Mouse (Mus musculus) liver, adult 2 months (tissue): ENCODE results near the gene Col15a1. TPM values are rescaled to one million over a fixed set of nuclear protein-coding genes. Genes with fewer than 3 reads are reported as not detected.

Experiments
- DNase-seq: peaks from one replicate; pipeline ENCODE4 v3.0.0-alpha.2; 2011; ENCODE audit warnings: low read depth, low spot score; ENCODE audit errors: extremely low read depth
- H3K27ac ChIP-seq: fragments of 200-500 bp; replicated peaks from 2 replicates; pipeline ENCODE4 v1.5.1; 2012; ENCODE audit warnings: low read depth, mild to moderate bottlenecking, control low read depth, inconsistent platforms, low read length; ENCODE audit not compliant: insufficient read depth
- H3K27me3 ChIP-seq: fragments of 200-500 bp; 2 replicates; pipeline ENCODE4 v1.6.1; 2012; ENCODE audit warnings: mild to moderate bottlenecking, moderate library complexity, low read length, inconsistent platforms; ENCODE audit not compliant: control insufficient read depth, insufficient read depth
- H3K36me3 ChIP-seq: fragments of 200-500 bp; 2 replicates; pipeline ENCODE4 v1.6.1; 2012; ENCODE audit warnings: low read length, inconsistent platforms; ENCODE audit not compliant: control insufficient read depth, insufficient read depth
- H3K4me1 ChIP-seq: fragments of 200-500 bp; 2 replicates; pipeline ENCODE4 v1.6.1; 2011; ENCODE audit warnings: low read length; ENCODE audit not compliant: control insufficient read depth, insufficient read depth
- H3K4me3 ChIP-seq: fragments of 200-500 bp; 2 replicates; pipeline ENCODE4 v1.5.1; 2011; ENCODE audit warnings: low read depth, mild to moderate bottlenecking, control low read depth, low read length, moderate library complexity; ENCODE audit not compliant: insufficient read depth
- H3K79me2 ChIP-seq: fragments of 200-500 bp; 2 replicates; pipeline ENCODE4 v1.6.1; 2012; ENCODE audit warnings: inconsistent platforms, mild to moderate bottlenecking, low read length, moderate library complexity; ENCODE audit not compliant: control insufficient read depth, insufficient read depth
- H3K9ac ChIP-seq: fragments of 200-500 bp; 2 replicates; pipeline ENCODE4 v1.6.1; 2012; ENCODE audit warnings: low read depth, mild to moderate bottlenecking, control low read depth, inconsistent platforms, low read length
- CTCF ChIP-seq: fragments of 200-500 bp; IDR thresholded peaks from 2 replicates; pipeline ENCODE4 v1.5.1; 2011; ENCODE audit warnings: low read depth, low read length, control low read depth
- POLR2A ChIP-seq: fragments of 200-500 bp; IDR thresholded peaks from 2 replicates; pipeline ENCODE4 v1.6.1; 2011; ENCODE audit warnings: low read length, control low read depth; ENCODE audit not compliant: insufficient read depth; ENCODE audit errors: extremely low read depth
- WGBS: fragments of 180-500 bp; shearing (Covaris S2); methylation state at CpG from one replicate; pipeline ENCODE4 v1.1.7; 2018; 5-methylcytosine and 5-hydroxymethylcytosine counted together
- polyA plus RNA-seq: library from polyadenylated mRNA; depleted of rRNA; stranded (reverse); fragments of >200 nt; gene quantifications from 2 replicates; pipeline ENCODE4 v1.2.3, GENCODE M21; 2012; rRNA removed
- total RNA-seq: library from RNA; depleted of rRNA; stranded (reverse); fragments of >200 nt; gene quantifications from 2 replicates; pipeline ENCODE4 v1.2.3, GENCODE M21; 2014; rRNA removed

Gene Col15a1
- total and polyA plus RNA-seq, 2 experiments, result 4.9 TPM

DNA sequence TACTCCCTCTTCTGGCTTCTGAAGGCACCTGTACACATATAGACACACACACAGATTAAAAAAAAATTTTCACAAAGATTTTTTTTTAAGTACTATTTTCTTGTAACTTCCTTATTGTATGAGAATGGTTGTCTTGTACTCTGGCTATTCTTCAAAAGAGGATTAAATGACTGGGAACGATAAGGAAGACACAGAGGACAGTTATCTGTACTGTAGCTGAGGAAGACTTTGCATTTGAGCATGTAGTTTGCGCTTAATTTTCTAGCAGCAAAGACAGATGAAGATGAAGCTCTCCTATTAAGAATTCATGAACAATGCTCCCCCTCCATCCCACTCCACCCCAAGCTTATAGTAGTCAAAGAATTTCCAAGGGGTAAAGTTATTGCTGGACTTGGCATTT lies 154.7 kb downstream of the Col15a1 start:
- Histone ChIP-seq H3K9ac (no peak overlapping the region), H3K4me3 (no peak overlapping the region), H3K36me3 (no peaks in the 10 kb centered on the region), H3K27ac (no peak overlapping the region), H3K4me1 (peaks cover 32% of the 10 kb centered on the region), H3K27me3 (no peaks in the 10 kb centered on the region), H3K79me2 (peaks cover 22% of the 10 kb centered on the region; the same call in 1 of the 2 replicates)
- DNase-seq, result no peak
- TF ChIP-seq CTCF (no peak), POLR2A (no peak)
- WGBS, result 89% methylated on average over 2 of the region's 2 CpGs

Other genes starting within 250 kb of the Col15a1 start
- gene Gabbr2, start 216.3 kb upstream of the Col15a1 start, total RNA-seq, result 7.7 and 14.2 TPM in 2 replicates
- 10.9 and 15.0 TPM in 2 replicates for gene Gabbr2, start 216.3 kb upstream of the Col15a1 start, polyA plus RNA-seq
- 0.20 and 0.46 TPM in 2 replicates for gene Anks6, start 150.7 kb upstream of the Col15a1 start, total RNA-seq
- gene Anks6, start 150.7 kb upstream of the Col15a1 start, polyA plus RNA-seq, result 0.40 and 0.46 TPM in 2 replicates
- gene Galnt12, start 116.3 kb upstream of the Col15a1 start, total RNA-seq, result 0.18 and 0.20 TPM in 2 replicates
- gene Galnt12, start 116.3 kb upstream of the Col15a1 start, polyA plus RNA-seq, result 0.21 and 0.22 TPM in 2 replicates
- 15.4 and 15.9 TPM in 2 replicates for gene Tgfbr1, start 145.1 kb downstream of the Col15a1 start, total RNA-seq
- gene Tgfbr1, start 145.1 kb downstream of the Col15a1 start, polyA plus RNA-seq, result 3.2 and 3.9 TPM in 2 replicates